Mouse (Mus musculus) layer of hippocampus, postnatal 10 days (tissue): Measurements from ENCODE around the gene Gm16181. TPM values are rescaled to one million over a fixed set of nuclear protein-coding genes. Genes with fewer than 3 reads are reported as not detected.
A peak's percentile ranks its signal among the peaks of the same experiment; 100 is the strongest.

Source experiments
- DNase-seq, 2 experiments: peaks; one replicate each; pipeline ENCODE4 v3.0.0; 2021; ENCODE audit warnings: low spot score in 2 of 2
- total RNA-seq, 2 experiments: library from RNA; stranded (reverse); gene quantifications; 2 replicates each; pipeline ENCODE4 v1.2.3; 2021

Gene Gm16181
- total RNA-seq, 2 experiments from 2014 or later = not detected

DNA sequence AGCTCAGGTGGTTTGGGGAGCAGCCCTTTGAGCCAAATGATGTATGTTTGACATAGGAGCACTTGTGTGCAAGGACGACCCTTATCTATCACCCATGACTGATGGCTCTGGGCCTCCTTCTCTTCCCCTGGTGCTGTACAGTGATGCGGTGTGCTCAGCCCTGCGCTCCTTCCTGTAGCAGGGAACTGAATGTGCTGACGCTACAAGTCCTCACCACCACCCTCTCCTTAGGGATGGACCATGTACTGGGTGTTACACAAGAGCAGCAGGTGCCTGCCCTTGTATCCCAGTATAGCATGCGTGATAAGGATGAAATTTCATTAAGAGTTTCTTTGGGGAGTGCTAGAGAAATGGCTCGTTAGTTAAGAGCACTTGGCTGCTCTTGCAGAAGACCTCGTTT is 26.5 kb downstream of the Gm16181 start:
- DNase-seq = no peak

- no peak for DNase-seq
Measured at GRCm38 (mm10) chr17:35248986-35249385, 28.4 kb downstream of the Gm16181 start.

- DNase-seq = peak in 1 of 2 experiments; percentile 9
Measured at GRCm38 (mm10) chr17:35249451-35250197, 29.0 kb downstream of the Gm16181 start.

- DNase-seq = peak in 1 of 2 experiments; percentile 12
Measured at GRCm38 (mm10) chr17:35250348-35251120, 29.9 kb downstream of the Gm16181 start.

GRCm38 (mm10) chr17:35251162-35251719 is 30.6 kb downstream of the Gm16181 start:
- peak in 1 of 2 experiments; percentile 16 for DNase-seq

DNA sequence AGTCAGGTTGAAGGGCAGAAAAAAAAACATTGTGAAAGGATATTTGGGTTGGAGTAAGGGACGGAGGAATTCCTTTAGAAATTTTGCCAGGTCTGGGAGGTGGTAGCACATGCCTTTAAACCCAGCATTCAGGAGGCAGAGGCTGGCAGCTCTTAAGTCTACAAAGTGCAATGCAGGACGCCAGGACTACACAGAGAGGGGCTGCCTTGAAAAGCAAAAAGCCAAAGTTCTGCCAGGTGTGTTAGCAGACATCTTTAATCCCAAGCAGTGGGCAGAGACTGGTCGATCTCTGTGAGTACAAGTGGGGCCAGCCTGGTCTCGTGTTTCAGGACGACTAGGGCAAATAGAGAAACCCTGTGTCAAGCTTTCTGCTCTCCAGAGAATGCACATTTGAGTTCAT is 31.3 kb downstream of the Gm16181 start:
- peak in 1 of 2 experiments; percentile 11 for DNase-seq

DNA sequence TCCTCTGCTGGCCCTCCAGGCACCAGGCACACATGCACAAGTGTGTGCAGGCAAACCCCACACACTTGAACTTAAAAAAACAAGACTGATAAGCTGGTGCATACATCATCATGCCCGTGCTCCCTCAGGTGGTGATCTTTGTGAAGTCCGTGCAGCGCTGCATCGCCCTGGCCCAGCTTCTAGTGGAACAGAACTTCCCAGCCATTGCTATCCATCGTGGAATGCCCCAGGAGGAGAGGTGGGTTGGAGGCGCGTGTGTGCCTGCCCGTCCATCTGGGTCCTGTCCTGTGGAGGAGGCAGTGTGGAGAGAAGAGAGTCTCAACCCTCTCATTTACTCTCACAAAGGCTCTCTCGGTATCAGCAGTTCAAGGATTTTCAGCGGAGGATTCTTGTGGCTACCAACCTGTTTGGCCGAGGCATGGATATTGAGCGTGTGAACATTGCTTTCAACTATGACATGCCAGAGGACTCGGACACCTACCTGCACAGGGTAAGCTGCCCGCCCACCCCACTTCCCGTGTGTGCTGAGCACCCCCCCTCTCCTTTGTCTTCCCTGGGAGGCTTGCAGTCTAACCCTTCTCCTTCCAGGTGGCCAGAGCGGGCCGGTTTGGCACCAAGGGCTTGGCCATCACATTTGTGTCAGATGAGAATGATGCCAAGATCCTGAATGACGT is 32.1 kb downstream of the Gm16181 start:
- DNase-seq = peak in 1 of 2 experiments; percentile 18

DNA sequence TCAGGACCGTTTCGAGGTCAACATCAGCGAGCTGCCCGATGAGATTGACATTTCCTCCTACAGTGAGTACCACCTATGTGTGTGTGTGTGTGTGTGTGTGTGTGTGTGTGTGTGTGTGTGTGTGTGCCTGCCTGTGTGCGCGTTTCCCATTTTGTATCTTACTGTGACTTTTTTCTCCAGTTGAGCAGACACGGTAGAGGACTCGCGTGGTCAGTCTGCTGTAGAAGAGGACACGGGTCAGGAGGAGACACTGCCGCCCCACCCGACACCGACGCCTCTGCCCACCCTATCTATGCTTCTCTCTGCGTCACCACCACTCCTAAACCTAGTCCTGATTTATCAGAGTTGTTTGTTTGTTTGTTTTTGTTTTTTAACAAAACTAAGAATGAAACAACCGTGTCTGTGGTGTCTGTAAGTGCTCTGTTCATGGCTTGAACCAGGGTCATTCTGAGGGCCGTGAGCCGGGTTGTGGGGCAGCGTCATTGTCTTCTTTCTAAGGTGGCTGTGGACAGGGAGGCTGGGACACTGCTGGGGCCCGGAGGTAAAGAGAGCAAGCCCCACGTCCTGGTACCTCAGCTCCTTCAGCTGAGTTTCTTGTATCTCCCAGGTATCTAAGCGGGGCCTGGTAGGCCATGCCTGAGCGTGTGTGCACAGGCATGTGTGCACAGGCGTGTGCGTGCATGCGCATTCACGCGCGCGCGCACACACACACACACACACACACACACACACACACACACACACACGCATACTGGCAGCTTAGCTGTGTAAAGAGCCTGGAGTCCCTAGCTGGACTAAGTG is 32.9 kb downstream of the Gm16181 start:
- DNase-seq = no peak

DNA sequence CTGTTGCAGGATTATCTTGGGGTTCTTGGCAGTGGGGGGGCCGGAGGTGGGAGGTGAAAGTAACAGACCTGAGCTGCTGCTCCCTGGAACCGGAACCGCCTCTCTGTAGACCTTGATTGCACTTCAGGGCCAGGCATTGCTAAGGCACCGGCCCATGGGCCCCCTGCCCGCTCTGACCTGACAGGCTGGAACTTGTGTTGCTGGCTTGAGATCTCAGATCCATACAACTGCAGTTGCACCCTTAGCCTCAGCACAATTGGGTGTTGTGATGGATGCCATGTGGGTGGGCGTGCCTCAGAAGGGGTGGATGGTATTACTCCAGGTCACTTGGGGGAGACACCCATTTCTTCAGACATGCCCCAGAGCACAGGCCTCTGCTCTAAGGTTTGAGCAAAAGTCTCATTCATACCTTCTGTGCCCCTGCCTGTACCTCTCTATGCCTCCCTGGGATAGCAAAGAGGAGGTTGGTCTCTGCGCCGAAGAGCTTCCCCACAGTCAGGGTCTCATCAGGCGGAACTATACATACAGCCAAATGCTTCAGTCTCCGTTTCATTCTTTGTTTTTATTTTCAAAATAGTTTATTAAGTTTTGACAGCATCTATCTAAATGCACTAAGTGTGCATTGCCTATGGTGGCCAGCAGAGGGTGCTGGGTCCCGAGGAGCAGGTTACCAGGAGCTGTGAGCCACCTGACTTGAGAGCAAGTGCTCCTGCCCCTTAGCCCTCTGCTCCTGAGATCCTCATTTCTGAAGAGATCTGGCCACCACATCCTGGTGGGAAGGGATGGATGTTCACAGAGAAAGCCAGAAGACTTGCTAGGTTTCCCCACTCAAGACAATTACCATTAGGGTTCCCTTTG is 33.8 kb downstream of the Gm16181 start:
- peak; percentile 62 to 65 for DNase-seq

DNA sequence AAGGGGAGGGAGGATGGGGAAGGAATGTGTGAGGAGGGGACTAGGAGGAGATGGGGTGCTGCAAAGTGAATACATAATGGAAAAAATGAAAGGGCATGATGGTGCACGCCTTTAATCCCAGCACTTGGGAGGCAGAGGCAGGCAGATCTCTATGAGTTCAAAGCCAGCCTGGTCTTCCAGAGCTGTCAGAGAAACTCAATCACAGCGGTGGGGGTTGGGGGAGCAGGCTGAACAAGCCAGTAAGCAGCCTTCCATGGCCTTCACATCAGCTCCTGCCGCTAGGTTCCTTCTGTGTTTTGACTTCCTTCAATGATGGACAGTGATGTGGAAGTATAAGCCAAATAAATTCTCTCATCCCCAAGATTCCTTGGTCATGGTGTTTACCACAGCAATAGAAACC is 34.7 kb downstream of the Gm16181 start:
- DNase-seq = no peak

GRCm38 (mm10) chr17:35255704-35256103 is 35.1 kb downstream of the Gm16181 start:
- DNase-seq = no peak

- DNase-seq = no peak
Measured at GRCm38 (mm10) chr17:35257378-35257777, 36.7 kb downstream of the Gm16181 start.

DNA sequence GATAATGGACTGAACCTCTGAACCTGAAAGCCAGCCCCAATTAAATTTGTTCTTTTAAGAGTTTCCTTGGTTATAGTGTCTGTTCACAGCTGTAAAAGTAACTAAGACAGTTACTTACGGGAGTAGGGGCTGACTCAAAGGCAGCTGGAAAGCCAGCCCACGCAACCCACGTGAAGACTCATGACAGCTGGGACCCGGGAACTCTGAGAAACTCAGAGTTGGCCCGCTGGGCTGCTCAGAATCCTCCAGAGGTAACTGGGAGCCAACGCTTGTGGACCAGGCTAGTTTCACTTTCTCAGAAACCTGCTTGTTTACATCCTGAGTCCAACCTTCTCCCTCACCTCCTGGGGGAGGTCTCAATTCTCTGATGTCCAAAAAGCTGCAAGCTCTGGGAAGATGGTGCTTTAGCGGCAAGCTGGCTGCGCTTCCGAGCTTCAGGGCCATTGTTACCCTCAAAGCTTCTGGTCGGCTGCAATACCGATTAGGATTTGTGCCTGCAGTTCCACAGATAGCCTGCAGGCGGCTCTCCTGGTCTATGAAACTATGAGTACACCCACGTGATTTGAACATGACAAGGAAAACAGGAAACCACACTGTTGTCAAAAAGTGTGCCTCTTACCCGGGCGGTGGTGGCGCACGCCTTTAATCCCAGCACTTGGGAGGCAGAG is 37.3 kb downstream of the Gm16181 start:
- DNase-seq = peak; percentile 95 to 97

DNA sequence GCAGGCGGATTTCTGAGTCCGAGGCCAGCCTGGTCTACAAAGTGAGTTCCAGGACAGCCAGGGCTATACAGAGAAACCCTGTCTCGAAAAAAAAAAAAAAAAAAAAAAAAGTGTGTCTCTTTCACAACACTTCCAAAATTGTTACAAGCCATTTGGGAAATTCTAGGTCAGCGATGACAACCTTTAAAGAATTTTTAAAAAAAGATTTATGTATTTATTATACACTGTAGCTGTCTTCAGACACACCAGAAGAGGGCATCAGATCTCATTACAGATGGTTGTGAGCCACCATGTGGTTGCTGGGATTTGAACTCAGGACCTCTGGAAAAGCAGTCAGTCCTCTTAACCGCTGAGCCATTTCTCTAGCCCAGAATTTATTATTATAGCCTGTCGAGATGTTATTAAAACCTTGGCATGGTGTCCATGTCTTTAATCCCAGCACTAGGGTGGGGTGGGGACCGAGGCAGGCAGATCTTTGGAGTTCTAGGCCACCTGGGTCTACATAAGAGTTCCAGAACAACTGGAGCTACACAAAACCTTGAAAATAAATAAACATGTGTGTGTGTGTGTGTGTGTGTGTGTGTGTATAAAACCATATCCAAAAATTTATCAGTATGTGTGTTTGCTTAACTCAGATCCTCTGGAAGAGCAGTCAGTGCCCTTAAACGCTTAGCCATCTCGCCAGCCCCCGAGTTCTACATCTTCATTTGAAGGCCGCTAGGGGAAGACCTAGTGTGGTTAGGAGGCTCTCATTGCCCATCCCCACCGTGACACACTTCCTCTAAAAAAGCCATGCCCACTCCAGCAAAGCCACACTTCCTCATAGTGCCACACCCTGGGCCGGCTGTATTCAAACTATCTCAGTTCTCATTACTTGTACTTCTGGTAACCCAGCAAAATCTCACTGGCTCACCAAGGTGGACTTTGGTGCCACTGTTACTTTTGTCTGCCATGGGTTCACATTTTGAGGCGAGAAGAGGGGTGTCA is 38.2 kb downstream of the Gm16181 start:
- DNase-seq = no peak

GRCm38 (mm10) chr17:35259621-35260020 is 39.0 kb downstream of the Gm16181 start:
- DNase-seq = no peak

DNA sequence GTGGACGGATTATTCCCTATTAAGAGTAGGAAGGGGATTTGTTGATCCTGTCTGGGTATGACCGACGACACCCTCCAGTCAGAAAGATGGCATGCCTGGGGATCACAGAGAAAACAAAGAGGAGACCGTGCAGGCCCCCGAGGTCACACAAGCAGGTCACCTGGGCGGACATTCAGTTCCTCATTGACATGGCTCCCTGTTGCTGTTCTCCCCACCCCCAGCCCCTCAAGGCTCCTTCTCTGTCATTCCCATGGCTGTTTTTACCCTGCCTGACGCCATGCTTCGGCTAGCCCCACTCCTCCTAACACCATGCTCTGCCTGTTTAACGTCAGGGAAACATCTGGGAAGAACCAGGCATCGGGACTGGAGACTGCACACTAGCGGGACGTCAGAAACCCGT is 41.0 kb downstream of the Gm16181 start:
- DNase-seq = no peak

DNA sequence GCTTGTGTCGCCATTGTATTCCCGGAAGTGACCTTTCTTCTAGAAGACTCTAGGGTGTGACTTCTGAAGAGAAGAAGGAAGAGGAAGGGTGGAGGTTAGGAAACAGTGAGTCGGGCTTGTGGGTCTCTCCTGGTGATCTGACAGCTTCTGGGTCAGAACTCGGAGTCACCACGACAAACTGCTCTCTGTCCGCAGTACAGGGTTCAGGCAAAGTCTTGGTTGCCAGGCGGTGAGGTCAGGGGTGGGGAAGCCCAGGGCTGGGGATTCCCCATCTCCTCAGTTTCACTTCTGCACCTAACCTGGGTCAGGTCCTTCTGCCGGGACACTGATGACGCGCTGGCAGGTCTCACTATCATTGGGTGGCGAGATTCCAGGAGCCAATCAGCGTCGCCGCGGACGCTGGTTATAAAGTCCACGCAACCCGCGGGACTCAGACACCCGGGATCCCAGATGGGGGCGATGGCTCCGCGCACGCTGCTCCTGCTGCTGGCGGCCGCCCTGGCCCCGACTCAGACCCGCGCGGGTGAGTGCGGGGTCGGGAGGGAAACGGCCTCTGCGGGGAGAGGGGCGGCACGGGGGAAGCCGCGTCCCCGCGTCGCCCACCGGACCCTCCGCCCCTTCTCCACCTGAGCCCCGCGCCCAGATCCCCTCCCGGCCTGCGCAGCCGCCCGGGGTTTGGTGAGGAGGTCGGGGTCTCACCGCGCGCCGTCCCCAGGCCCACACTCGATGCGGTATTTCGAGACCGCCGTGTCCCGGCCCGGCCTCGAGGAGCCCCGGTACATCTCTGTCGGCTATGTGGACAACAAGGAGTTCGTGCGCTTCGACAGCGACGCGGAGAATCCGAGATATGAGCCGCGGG is 42.3 kb downstream of the Gm16181 start, which contains the start of gene H2-D1:
Gene H2-D1, plus strand, starts transcription at position 67 of the 859 bp plus-strand sequence.
- DNase-seq = peak; percentile 99 to 100
